Comparison of ENCODE assay signal across 8 mouse cellular contexts in the genomic region with DNA sequence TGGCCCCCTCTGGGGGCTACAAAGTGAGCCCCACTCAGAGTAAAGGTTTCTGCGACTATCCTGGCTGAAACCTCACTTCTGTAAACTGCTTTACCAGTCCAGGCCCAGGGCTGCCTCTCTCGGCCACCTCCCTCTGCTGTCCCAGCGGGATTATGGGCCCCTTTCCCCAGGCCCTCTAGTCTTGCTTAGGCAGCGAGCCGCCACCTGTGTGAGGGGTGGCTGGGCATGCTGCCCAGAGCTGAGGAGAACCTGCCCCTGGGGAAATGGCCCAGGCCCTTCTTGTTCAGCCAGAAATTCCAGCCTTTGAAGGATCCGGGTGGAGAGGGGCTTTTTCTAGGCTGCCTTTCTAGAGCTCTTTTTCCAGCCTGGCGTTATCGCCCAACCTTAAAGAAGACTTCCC. TPM values are rescaled to one million over a fixed set of nuclear protein-coding genes. Genes with fewer than 3 reads are reported as not detected.
A peak's percentile ranks its signal among the peaks of the same experiment; 100 is the strongest.
DNase-seq lines count a peak whose midpoint lies in the region; ATAC-seq lines count a peak whose summit lies in the region.

No protein-coding gene starts in this region.

- ATAC-seq in megakaryocyte, adult 5-6 weeks (ENCODE audit: poor library complexity, severe bottlenecking) = no peak

- intact Hi-C loops in heart, postnatal 10 days (cut with DNase I) = no loop called here

- peak; percentile 45 to 59 for DNase-seq in cerebellum, postnatal 10 days
- DNase-seq in cerebellum, adult 9-11 months = no peak
- peak; percentile 29 for DNase-seq in 3T3-L1 (ENCODE audit: low read depth, low spot score)
- peak; percentile 23 to 24 for DNase-seq in heart, postnatal 10 days
- peak; percentile 57 to 64 for DNase-seq in lung, adult 18-20 months
- no peak for DNase-seq in right cerebral cortex, postnatal 4 days
- no peak for DNase-seq in cerebellum, postnatal 36 days

RNA-seq across cellular contexts. Expression of gene Tob1, which starts 35.6 kb away (rescaled TPM):
- 10 to 100 TPM; 67.4 to 81.0 TPM for total RNA-seq in heart, postnatal 10 days (2021)
- 15.5 and 17.8 TPM in 2 replicates for total RNA-seq in megakaryocyte, adult 5-6 weeks (2015)
- total RNA-seq in megakaryocyte, adult 5-6 weeks (2017) = 13.5 and 19.3 TPM in 2 replicates

Comparison
In these comparisons a context has a peak if more than half of its experiments do, and no peak if none do; other contexts are left out.
1. DNase-seq: peak in cerebellum, postnatal 10 days (2 of 2), 3T3-L1 (single experiment), heart, postnatal 10 days (2 of 2) and lung, adult 18-20 months (2 of 2); none in cerebellum, adult 9-11 months (single experiment), right cerebral cortex, postnatal 4 days (single experiment) and cerebellum, postnatal 36 days (0 of 2).